Mouse (Mus musculus) neural tube, embryonic 14.5 days (tissue): ENCODE results near the gene Yars. TPM values are rescaled to one million over a fixed set of nuclear protein-coding genes. Genes with fewer than 3 reads are reported as not detected.

Source experiments
- ATAC-seq: fragments of 200-750 bp; cut with Nextera tagmentation; 2 replicates; pipeline ENCODE4 v1.8.0; 2017; ENCODE audit warnings: low read depth, mild to moderate bottlenecking, moderate TSS enrichment, moderate library complexity
- H3K27ac ChIP-seq: fragments of 300-500 bp; sonication (generic); 2 replicates; pipeline ENCODE4 v1.5.1; 2014; ENCODE audit warnings: low read depth, mild to moderate bottlenecking, control low read depth, low read length, moderate library complexity, mixed read lengths
- H3K27me3 ChIP-seq: fragments of 300-500 bp; sonication (generic); 2 replicates; pipeline ENCODE4 v1.6.1; 2014; ENCODE audit warnings: low read length; ENCODE audit not compliant: control insufficient read depth, insufficient read depth
- H3K36me3 ChIP-seq: fragments of 300-500 bp; sonication (generic); 2 replicates; pipeline ENCODE4 v1.6.1; 2014; ENCODE audit warnings: low read length, mixed read lengths; ENCODE audit not compliant: control insufficient read depth, insufficient read depth
- H3K4me1 ChIP-seq: fragments of 300-500 bp; sonication (generic); 2 replicates; pipeline ENCODE4 v1.6.1; 2014; ENCODE audit warnings: low read length; ENCODE audit not compliant: control insufficient read depth, insufficient read depth
- H3K4me2 ChIP-seq: fragments of 300-500 bp; sonication (generic); 2 replicates; pipeline ENCODE4 v1.6.1; 2014; ENCODE audit warnings: mild to moderate bottlenecking, low read depth, low read length, control low read depth
- H3K4me3 ChIP-seq: fragments of 300-500 bp; sonication (generic); 2 replicates; pipeline ENCODE4 v1.5.1; 2014; ENCODE audit warnings: low read depth, low read length, control low read depth, mixed read lengths
- H3K9ac ChIP-seq: fragments of 300-500 bp; sonication (generic); replicated peaks from 2 replicates; pipeline ENCODE4 v1.6.1; 2014; ENCODE audit warnings: low read depth, mild to moderate bottlenecking, control low read depth, low read length, mixed read lengths
- H3K9me3 ChIP-seq: fragments of 300-500 bp; sonication (generic); 2 replicates; pipeline ENCODE4 v1.6.1; 2016; ENCODE audit warnings: low read length; ENCODE audit not compliant: control insufficient read depth
- WGBS: fragments of 180-500 bp; shearing (Covaris S2); extraction: QIAGEN DNeasy Blood & Tissue Kit; methylation state at CpG from one replicate; pipeline ENCODE4 v1.1.7; 2014; 5-methylcytosine and 5-hydroxymethylcytosine counted together
- polyA plus RNA-seq: library from polyadenylated mRNA; unstranded; fragments of >200 nt; fragmentation: Nextera tagmentation; extraction: Ambion mirVana; gene quantifications from 2 replicates; pipeline ENCODE4 v1.2.1, GENCODE M21; 2014

Gene Yars
- polyA plus RNA-seq, 1 experiment from 2014 or later = 134 TPM

GRCm38 (mm10) chr4:129172529-129172928 lies 17.0 kb upstream of the Yars start:
- H3K4me2 ChIP-seq = no peak overlapping the region
- H3K4me1 ChIP-seq = no peaks in the 10 kb centered on the region
- H3K9me3 ChIP-seq = no peaks in the 10 kb centered on the region
- no peak for ATAC-seq
- H3K27me3 ChIP-seq = no peaks in the 10 kb centered on the region
- H3K27ac ChIP-seq = no peak overlapping the region
- peaks cover 11% of the 10 kb centered on the region; the same call in 1 of the 2 replicates for H3K36me3 ChIP-seq
- H3K9ac ChIP-seq = no peak overlapping the region
- 71% methylated on average over 1 of the region's 1 CpGs for WGBS
- no peak overlapping the region for H3K4me3 ChIP-seq

GRCm38 (mm10) chr4:129179560-129179959 lies 10.0 kb upstream of the Yars start:
- Histone ChIP-seq H3K9me3 (no peaks in the 10 kb centered on the region), H3K4me1 (no peaks in the 10 kb centered on the region), H3K27me3 (no peaks in the 10 kb centered on the region), H3K27ac (no peak overlapping the region), H3K4me2 (no peak overlapping the region), H3K4me3 (no peak overlapping the region), H3K9ac (no peak overlapping the region), H3K36me3 (peaks cover 24% of the 10 kb centered on the region)
- WGBS = 54% methylated on average over 1 of the region's 1 CpGs
- no peak for ATAC-seq

GRCm38 (mm10) chr4:129188041-129188659 lies 1.4 kb upstream of the Yars start:
- no peak for ATAC-seq
- Histone ChIP-seq H3K36me3 (no peaks in the 10 kb centered on the region), H3K4me1 (peaks cover 10% of the 10 kb centered on the region), H3K4me2 (peak overlapping the region; percentile 51), H3K27me3 (0 out of 2 replicates have a peak, but pooled peaks cover 2% of the 10 kb centered on the region), H3K27ac (peak overlapping the region; percentile 90; the same call in 1 of the 2 replicates), H3K9ac (no peak overlapping the region; the same call in 1 of the 2 replicates), H3K9me3 (no peaks in the 10 kb centered on the region), H3K4me3 (peak overlapping the region; percentile 65)
- WGBS = 41% methylated on average over 5 of the region's 5 CpGs

GRCm38 (mm10) chr4:129188803-129189541 lies 588 bp upstream of the Yars start:
- under 1% methylated on average over 57 of the region's 74 CpGs for WGBS
- peaks cover 10% of the 10 kb centered on the region for H3K4me1 ChIP-seq
- H3K4me2 ChIP-seq = peak overlapping the region; percentile 51
- peak overlapping the region; percentile 90 for H3K27ac ChIP-seq
- H3K27me3 ChIP-seq = 0 out of 2 replicates have a peak, but pooled peaks cover 2% of the 10 kb centered on the region
- peak overlapping the region; percentile 65 for H3K4me3 ChIP-seq
- H3K9me3 ChIP-seq = no peaks in the 10 kb centered on the region
- H3K36me3 ChIP-seq = no peaks in the 10 kb centered on the region
- peak overlapping the region; percentile 78 for H3K9ac ChIP-seq
- peak; percentile 34 for ATAC-seq

GRCm38 (mm10) chr4:129190538-129190937 lies 978 bp downstream of the Yars start:
- H3K36me3 ChIP-seq = no peaks in the 10 kb centered on the region
- H3K27ac ChIP-seq = peak overlapping the region; percentile 90; the same call in 1 of the 2 replicates
- no peaks in the 10 kb centered on the region for H3K9me3 ChIP-seq
- H3K4me1 ChIP-seq = peaks cover 10% of the 10 kb centered on the region
- peak overlapping the region; percentile 68 for H3K9ac ChIP-seq
- 0 out of 2 replicates have a peak, but pooled peaks cover 2% of the 10 kb centered on the region for H3K27me3 ChIP-seq
- no peak for ATAC-seq
- H3K4me2 ChIP-seq = peak overlapping the region; percentile 81
- peak overlapping the region; percentile 65 for H3K4me3 ChIP-seq
- WGBS = 4% methylated on average over 12 of the region's 12 CpGs

- Histone ChIP-seq H3K4me2 (no peak overlapping the region), H3K4me3 (no peak overlapping the region), H3K9ac (no peak overlapping the region)
Observed at GRCm38 (mm10) chr4:129191691-129192090, 2.1 kb downstream of the Yars start.

GRCm38 (mm10) chr4:129194280-129194679 lies 4.7 kb downstream of the Yars start:
- H3K36me3 ChIP-seq = peaks cover 17% of the 10 kb centered on the region; the same call in 1 of the 2 replicates
- no peaks in the 10 kb centered on the region for H3K9me3 ChIP-seq

More at GRCm38 (mm10) chr4:129191691-129192090, 2.1 kb downstream of the Yars start:
- Histone ChIP-seq H3K36me3 (peaks cover 5% of the 10 kb centered on the region; the same call in 1 of the 2 replicates), H3K4me1 (peaks cover 10% of the 10 kb centered on the region), H3K9me3 (no peaks in the 10 kb centered on the region), H3K27ac (no peak overlapping the region), H3K27me3 (0 out of 2 replicates have a peak, but pooled peaks cover 2% of the 10 kb centered on the region)
- WGBS = 82% methylated on average over 5 of the region's 5 CpGs
- ATAC-seq = no peak

GRCm38 (mm10) chr4:129197514-129197913 lies 8.0 kb downstream of the Yars start:
- peaks cover 33% of the 10 kb centered on the region for H3K36me3 ChIP-seq
- ATAC-seq = no peak
- 98% methylated on average over 6 of the region's 6 CpGs for WGBS

More at GRCm38 (mm10) chr4:129194280-129194679, 4.7 kb downstream of the Yars start:
- Histone ChIP-seq H3K9ac (no peak overlapping the region), H3K4me3 (no peak overlapping the region), H3K27ac (no peak overlapping the region), H3K27me3 (0 out of 2 replicates have a peak, but pooled peaks cover 2% of the 10 kb centered on the region), H3K4me2 (no peak overlapping the region), H3K4me1 (peaks cover 10% of the 10 kb centered on the region)
- 93% methylated on average over 1 of the region's 1 CpGs for WGBS
- ATAC-seq = no peak

GRCm38 (mm10) chr4:129204655-129205054 lies 15.1 kb downstream of the Yars start:
- no peak for ATAC-seq
- Histone ChIP-seq H3K9me3 (no peaks in the 10 kb centered on the region), H3K9ac (no peak overlapping the region), H3K27me3 (no peaks in the 10 kb centered on the region), H3K4me1 (no peaks in the 10 kb centered on the region), H3K36me3 (peaks cover 59% of the 10 kb centered on the region), H3K27ac (no peak overlapping the region), H3K4me2 (no peak overlapping the region), H3K4me3 (no peak overlapping the region)
- 97% methylated on average over 10 of the region's 10 CpGs for WGBS

More at GRCm38 (mm10) chr4:129197514-129197913, 8.0 kb downstream of the Yars start:
- no peaks in the 10 kb centered on the region for H3K9me3 ChIP-seq
- H3K27me3 ChIP-seq = no peaks in the 10 kb centered on the region
- H3K27ac ChIP-seq = no peak overlapping the region
- no peak overlapping the region for H3K9ac ChIP-seq
- no peak overlapping the region for H3K4me3 ChIP-seq
- H3K4me2 ChIP-seq = no peak overlapping the region
- no peaks in the 10 kb centered on the region for H3K4me1 ChIP-seq
